Mouse (Mus musculus): Measurements from ENCODE around the gene Aacs.

Gene Aacs

DNA sequence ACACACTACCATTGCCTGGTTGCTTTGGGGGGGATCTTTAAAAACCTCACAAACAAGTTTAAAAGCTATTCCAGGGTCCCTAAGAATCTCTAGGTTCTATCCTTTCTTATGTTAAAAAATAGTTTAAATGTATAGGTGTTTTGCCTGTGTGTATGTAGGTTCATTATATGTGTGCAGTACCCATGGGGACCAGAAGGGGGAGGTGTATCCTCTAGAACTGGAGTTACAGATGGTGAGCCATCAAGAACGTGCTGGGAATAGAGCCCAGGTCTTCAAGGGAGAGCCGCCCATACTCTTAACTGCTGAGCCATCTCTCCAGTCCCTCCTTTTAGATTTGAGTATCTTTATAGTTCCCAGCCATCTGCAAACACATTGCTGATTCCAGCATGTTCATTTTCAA lies 69.5 kb downstream of the Aacs start:
- DNase-seq, result no peak

DNA sequence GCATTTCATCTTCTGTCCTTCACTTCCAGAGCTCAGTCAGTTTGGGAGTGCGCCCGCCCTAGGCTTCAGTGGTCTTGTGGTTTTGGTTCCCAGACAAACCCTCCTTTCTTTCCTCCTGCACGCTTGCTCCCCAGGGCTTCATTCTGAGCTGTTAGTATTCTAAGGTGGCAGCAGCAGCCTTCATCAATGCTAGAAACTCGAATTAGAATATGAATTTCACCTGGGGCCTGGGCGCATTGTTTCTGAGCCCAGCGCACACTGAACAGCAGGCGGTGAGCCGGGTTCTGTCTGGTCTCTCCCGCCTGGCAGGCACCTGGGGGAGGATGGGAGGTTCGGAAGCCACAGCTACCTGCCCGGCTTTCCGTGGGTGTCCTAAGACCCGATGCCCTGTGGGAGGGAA lies 70.7 kb downstream of the Aacs start:
- no peak for DNase-seq

DNA sequence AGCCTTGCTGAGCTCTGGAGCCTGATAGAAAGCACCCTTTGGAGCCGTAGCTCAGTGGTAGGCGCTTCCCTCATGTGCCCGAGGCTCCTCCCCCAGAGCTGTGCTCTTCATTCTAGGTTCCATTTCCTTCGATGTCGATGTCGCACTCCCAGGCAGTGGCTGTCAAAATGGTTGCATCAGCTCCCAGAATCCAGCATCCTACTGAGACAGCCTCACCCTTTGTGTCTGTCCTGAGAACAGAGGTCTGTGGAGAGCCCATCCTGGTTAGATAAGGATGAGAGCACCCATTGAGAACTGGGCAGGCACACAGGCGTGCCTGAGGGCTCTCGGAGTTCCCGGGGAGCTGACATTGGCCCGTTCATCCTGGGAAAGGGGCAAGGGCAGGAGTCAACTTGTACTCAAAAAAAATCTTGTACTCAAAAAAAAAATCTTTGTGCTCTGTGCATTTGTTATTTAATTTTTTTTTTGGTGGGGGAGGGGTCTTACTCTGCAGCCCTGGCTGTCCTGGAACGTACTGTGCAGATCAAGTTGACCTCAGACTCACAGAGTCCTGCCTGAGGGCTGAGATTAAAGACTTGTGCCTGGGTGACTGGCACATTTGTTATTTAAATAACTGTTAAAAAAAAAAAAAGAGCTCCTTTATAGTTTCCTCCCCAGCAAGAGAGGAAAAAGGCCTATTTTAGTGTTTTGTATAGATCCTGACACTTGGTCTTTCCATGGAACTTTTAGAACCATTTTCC lies 74.3 kb downstream of the Aacs start:
- DNase-seq, result no peak

DNA sequence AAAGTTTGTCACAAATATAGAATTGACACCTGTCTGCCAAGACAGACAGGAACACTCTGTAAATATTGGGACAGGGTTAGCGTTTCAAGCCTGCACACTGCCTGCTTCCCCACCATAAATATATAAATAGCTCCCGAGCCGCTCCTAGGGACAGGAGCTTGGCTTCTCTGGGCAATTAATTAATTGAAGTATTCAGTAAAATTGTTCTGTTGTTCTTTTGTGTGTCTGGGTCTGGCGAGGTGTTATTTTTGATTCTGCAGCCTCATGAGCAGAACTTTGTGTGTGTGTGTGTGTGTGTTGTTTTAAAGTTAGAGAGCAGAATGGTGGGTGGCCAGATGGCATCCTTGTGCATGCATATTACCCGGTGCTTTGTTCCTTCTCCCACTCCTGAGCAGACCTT lies 80.1 kb downstream of the Aacs start:
- no peak for DNase-seq

DNA sequence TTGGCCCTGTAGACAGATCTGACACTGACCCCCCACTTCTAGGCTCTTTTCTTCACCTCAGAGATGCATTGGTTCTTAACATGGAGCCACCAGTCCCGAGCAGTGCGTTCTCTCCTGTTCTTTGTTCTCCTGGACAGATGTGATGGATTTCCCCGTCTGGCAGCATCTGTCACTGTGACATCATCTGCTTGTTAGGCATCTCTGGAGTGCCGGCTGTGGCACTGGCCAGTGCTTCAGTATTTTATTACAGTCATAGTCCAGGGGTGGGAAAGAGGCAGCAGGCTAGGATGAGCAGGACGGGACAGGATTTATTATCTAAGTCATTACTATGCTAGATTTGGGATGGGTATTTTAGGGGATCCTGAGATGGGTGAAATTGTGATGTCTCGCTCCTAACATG lies 87.9 kb downstream of the Aacs start:
- DNase-seq, result no peak

DNA sequence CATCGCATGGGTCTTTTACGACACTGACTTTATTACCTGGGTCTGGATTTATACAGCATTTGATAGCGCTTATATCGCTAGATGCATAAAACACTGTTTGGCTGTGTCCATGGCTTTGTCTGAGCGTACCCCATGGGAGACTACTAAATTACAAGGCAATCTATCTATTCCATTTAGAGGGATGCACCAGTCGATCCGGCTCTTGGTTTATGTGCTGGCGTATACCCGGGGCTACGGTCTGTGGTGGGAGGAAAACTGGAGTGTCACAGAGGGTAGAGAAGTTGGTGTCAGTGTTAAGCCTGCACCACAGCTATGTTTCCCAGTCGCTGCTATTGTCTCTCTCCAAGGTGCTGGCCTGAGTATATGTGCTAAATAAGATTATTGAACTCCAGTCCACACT lies 90.1 kb downstream of the Aacs start:
- DNase-seq, result no peak

Data from cerebellum, adult 11 months (tissue).